Mouse (Mus musculus) thymus, adult 2 months (tissue): ENCODE results near the gene Cbx7. TPM values are rescaled to one million over a fixed set of nuclear protein-coding genes. Genes with fewer than 3 reads are reported as not detected.

Experiments
- DNase-seq: peaks from one replicate; pipeline ENCODE4 v3.0.0; 2021
- H3K27ac ChIP-seq: fragments of 200-500 bp; 2 replicates; pipeline ENCODE4 v1.5.1; 2012; ENCODE audit warnings: low read length, control low read depth; ENCODE audit not compliant: control insufficient read depth, insufficient read depth
- H3K27me3 ChIP-seq: fragments of 200-500 bp; 2 replicates; pipeline ENCODE4 v1.6.1; 2012; ENCODE audit warnings: mild to moderate bottlenecking, low read length, moderate library complexity, mixed read lengths; ENCODE audit not compliant: control insufficient read depth, insufficient read depth
- H3K36me3 ChIP-seq: fragments of 200-500 bp; 2 replicates; pipeline ENCODE4 v1.6.1; 2012; ENCODE audit warnings: mild to moderate bottlenecking, low read length, moderate library complexity; ENCODE audit not compliant: control insufficient read depth, insufficient read depth
- H3K4me1 ChIP-seq: fragments of 200-500 bp; replicated peaks from 2 replicates; pipeline ENCODE4 v1.6.1; 2012; ENCODE audit warnings: low read length; ENCODE audit not compliant: control insufficient read depth, insufficient read depth
- H3K4me3 ChIP-seq: fragments of 200-500 bp; 2 replicates; pipeline ENCODE4 v1.5.1; 2012; ENCODE audit warnings: mild to moderate bottlenecking, low read length, control low read depth, moderate library complexity; ENCODE audit not compliant: control insufficient read depth, insufficient read depth
- CTCF ChIP-seq: fragments of 200-500 bp; IDR thresholded peaks from 2 replicates; pipeline ENCODE4 v1.5.1; 2012; ENCODE audit warnings: mild to moderate bottlenecking, control low read depth, low read length, moderate library complexity, borderline replicate concordance; ENCODE audit not compliant: control insufficient read depth, poor library complexity, insufficient read depth; ENCODE audit errors: extremely low read depth
- POLR2A ChIP-seq: fragments of 200-500 bp; IDR thresholded peaks from 2 replicates; pipeline ENCODE4 v1.6.1; 2012; ENCODE audit warnings: mild to moderate bottlenecking, low read length, control low read depth, moderate library complexity; ENCODE audit not compliant: control insufficient read depth, poor library complexity, insufficient read depth; ENCODE audit errors: extremely low read depth
- WGBS: fragments of 180-500 bp; shearing (Covaris S2); methylation state at CpG from one replicate; pipeline ENCODE4 v1.1.7; 2018; 5-methylcytosine and 5-hydroxymethylcytosine counted together
- polyA plus RNA-seq: library from polyadenylated mRNA; depleted of rRNA; stranded (reverse); fragments of >200 nt; gene quantifications from 2 replicates; pipeline ENCODE4 v1.2.3, GENCODE M21; 2012

The Cbx7 gene
- polyA plus RNA-seq, 1 experiment, result 72.6 TPM

DNA sequence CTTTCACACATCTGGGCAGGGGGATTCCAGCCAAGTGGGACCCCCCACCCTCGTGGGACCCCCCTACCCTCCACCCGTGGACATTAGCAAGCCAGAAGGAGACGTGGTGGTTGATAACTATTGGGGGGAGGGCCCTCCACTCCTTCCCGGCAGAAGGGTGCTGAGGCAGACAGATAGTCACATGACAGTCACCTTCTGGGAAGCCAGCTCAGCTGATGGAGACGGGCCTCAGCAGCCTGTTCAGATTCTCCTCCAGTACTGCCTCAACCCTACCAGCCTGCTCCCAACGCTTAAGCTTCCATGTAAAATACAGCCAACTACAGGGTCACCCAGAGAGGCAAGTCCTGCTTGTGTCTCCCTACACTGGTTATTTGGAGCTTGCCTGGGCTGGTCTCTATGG lies 40.3 kb upstream of the Cbx7 start:
- Histone ChIP-seq H3K4me3 (no peak overlapping the region), H3K4me1 (peaks cover 55% of the 10 kb centered on the region), H3K27ac (no peak overlapping the region), H3K36me3 (no peaks in the 10 kb centered on the region), H3K27me3 (peaks cover 32% of the 10 kb centered on the region)
- 67% methylated on average over 6 of the region's 6 CpGs for WGBS
- no peak for DNase-seq
- TF ChIP-seq CTCF (no peak), POLR2A (no peak)

DNA sequence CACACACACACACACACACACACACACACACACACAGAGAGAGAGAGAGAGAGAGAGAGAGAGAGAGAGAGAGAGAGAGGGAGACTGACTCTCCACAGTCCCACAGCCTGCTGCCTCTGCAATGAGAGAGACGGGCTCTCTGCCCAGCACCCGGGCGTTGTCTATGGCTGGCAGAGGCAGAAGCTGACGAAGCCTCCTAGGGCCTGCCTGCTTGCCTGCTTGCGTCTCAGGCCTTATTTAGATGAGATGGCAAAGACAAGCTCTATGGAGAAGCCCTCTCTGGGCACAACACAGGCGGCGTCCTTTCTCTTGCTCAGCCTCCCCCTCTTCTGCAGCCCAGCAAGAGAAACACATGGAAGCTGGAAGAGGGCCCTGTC lies 39.3 kb upstream of the Cbx7 start:
- TF ChIP-seq POLR2A (no peak), CTCF (no peak)
- no peak overlapping the region for H3K27ac ChIP-seq
- peaks cover 28% of the 10 kb centered on the region for H3K27me3 ChIP-seq
- peaks cover 65% of the 10 kb centered on the region for H3K4me1 ChIP-seq
- H3K36me3 ChIP-seq, result no peaks in the 10 kb centered on the region
- no peak overlapping the region for H3K4me3 ChIP-seq
- DNase-seq, result no peak
- WGBS, result 36% methylated on average over 7 of the region's 7 CpGs

DNA sequence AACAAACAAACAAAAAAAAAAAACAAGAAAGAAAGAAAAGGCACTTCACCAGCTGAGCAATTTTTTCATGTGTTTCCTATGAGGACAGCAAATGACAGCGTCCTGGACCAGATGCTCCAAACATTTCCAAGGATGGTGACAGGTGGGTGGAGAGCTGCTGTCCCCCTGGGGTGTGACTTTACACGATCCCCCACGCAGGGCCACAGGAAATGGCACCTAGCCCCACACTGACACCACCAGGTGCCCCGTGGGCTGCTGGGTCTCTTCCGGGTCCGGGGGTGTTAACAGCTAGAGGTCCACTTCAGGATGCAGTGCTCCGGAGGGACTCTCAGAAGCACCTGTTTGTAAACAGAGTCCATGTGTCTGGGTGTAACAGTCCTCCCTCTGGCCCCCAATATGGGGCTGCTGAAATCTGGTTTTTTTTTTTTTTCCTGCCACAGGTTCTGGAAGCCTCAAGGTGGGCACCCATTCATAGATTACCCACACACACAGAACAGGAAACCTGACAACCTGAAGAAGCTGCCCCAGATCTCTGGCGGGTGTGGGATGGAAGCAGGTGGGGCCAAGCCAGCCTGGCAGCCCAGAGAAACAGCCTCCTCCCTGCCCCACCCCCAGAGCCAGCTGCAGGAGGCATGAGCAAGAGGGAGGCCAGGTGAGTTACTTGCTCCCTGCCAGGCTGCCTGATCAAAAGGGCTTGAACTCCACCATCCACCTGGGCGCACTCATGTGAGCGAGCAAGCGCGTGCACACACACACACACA lies 38.7 kb upstream of the Cbx7 start:
- Histone ChIP-seq H3K36me3 (no peaks in the 10 kb centered on the region), H3K27me3 (peaks cover 23% of the 10 kb centered on the region; the same call in 1 of the 2 replicates), H3K27ac (no peak overlapping the region), H3K4me1 (peaks cover 65% of the 10 kb centered on the region), H3K4me3 (no peak overlapping the region)
- no peak for TF ChIP-seq CTCF
- TF ChIP-seq POLR2A, result no peak
- peak; percentile 82 for DNase-seq
- WGBS, result 17% methylated on average over 12 of the region's 12 CpGs

DNA sequence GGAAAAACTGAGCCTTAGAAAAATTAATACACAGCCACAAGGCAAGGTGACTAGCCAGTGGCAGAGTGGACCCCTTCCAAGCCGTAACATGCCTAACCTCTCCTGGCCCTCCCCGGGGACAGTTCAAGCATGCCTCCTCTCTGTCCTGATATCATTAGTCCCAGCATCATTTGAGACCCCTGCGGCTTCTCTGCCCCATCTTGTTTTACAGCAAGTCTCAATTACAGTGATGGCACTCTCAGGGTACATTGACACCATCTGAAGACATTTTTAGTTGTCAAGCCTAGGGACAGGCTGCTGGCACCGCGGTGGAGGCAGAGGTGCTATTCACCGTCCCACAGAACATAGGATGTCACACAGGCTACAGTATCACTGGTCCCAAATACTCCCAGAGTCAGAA lies 37.5 kb upstream of the Cbx7 start:
- WGBS, result 93% methylated on average over 6 of the region's 6 CpGs
- TF ChIP-seq CTCF (no peak), POLR2A (no peak)
- H3K27me3 ChIP-seq, result peaks cover 13% of the 10 kb centered on the region; the same call in 1 of the 2 replicates
- H3K27ac ChIP-seq, result no peak overlapping the region
- no peak for DNase-seq
- no peak overlapping the region for H3K4me3 ChIP-seq
- H3K4me1 ChIP-seq, result peaks cover 59% of the 10 kb centered on the region
- H3K36me3 ChIP-seq, result no peaks in the 10 kb centered on the region

DNA sequence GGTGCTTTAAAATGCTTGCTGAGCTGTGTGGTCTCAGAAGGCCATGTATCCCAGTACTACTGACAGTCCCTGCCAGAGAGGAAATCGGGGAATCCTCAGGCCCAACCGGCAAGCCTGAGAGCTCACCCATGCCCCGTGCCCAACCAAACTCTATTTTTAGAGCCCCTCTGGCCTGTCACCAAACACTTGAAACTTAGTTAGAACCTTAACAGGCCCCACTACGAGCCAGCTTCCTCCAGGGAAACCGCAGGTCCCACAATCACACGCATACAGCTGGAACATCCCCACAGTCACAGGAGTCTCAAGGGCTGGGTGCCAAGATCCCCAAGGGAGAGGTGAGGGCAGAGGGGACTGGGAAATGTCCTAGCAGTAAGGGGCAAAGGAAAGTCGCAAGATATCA lies 35.2 kb upstream of the Cbx7 start:
- peaks cover 39% of the 10 kb centered on the region for H3K4me1 ChIP-seq
- WGBS, result 9% methylated on average over 7 of the region's 7 CpGs
- no peaks in the 10 kb centered on the region for H3K27me3 ChIP-seq
- no peak overlapping the region for H3K27ac ChIP-seq
- DNase-seq, result no peak
- H3K36me3 ChIP-seq, result no peaks in the 10 kb centered on the region
- no peak for TF ChIP-seq POLR2A
- TF ChIP-seq CTCF, result no peak
- H3K4me3 ChIP-seq, result no peak overlapping the region

DNA sequence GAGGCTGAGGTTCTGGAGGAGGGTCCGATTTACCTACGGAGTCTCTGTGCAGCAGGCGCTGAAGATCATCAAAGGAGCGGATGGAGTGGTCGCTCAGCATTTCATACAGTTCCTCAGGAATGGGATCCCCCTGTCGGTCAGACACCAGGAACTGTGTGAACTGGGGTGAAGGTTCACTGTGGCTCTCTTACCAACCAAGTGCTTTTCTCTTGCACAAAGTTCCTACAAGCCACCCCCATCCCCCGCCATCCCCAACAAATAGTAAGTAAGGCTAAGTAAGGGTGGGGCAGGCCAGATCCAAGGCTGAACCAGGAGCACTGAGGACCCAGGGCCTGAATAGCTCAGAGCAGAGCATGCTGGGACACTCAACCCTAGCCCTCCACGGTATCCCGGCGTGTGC lies 34.5 kb upstream of the Cbx7 start:
- H3K36me3 ChIP-seq, result no peaks in the 10 kb centered on the region
- 77% methylated on average over 10 of the region's 10 CpGs for WGBS
- DNase-seq, result no peak
- no peaks in the 10 kb centered on the region for H3K27me3 ChIP-seq
- no peak overlapping the region for H3K4me3 ChIP-seq
- no peak overlapping the region for H3K27ac ChIP-seq
- H3K4me1 ChIP-seq, result peaks cover 37% of the 10 kb centered on the region
- TF ChIP-seq CTCF (no peak), POLR2A (no peak)
